Mouse (Mus musculus) liver, embryonic 14.5 days (tissue): ENCODE measurements at regions not wholly inside any gene's neighbourhood (a gene's known extent, or its start where the extent isn't known, plus 50 kb on each side); places are given as distances from the start of the nearest gene placed in this dataset.

Experiments
- ATAC-seq: fragments of 200-750 bp; cut with Nextera tagmentation; 2 replicates; pipeline ENCODE4 v1.8.0; 2017; ENCODE audit warnings: moderate number of reproducible peaks, mild to moderate bottlenecking, moderate library complexity; ENCODE audit not compliant: insufficient read depth
- DNase-seq, 3 experiments: peaks; one replicate each; pipeline ENCODE4 v3.0.0-alpha.2; 2012 to 2013; ENCODE audit warnings: low read depth in 3 of 3, low spot score in 3 of 3
- H3K27ac ChIP-seq: fragments of 300-500 bp; sonication (generic); 2 replicates; pipeline ENCODE4 v1.5.1; 2014; ENCODE audit warnings: moderate library complexity, mild to moderate bottlenecking, control low read depth, inconsistent platforms
- H3K27me3 ChIP-seq: fragments of 300-500 bp; sonication (generic); 2 replicates; pipeline ENCODE4 v1.6.1; 2014; ENCODE audit warnings: mild to moderate bottlenecking, low read length, moderate library complexity; ENCODE audit not compliant: control insufficient read depth, insufficient read depth
- H3K36me3 ChIP-seq: fragments of 300-500 bp; sonication (generic); replicated peaks from 2 replicates; pipeline ENCODE4 v1.6.1; 2014; ENCODE audit warnings: low read depth; ENCODE audit not compliant: control insufficient read depth, insufficient read depth
- H3K4me1 ChIP-seq, 2 experiments: fragments of 200-500 bp in 1 of 2; fragments of 300-500 bp in 1 of 2; sonication (generic) in 1 of 2; replicated peaks; 2 replicates each; pipeline ENCODE4 v1.6.1; 2012 to 2014; ENCODE audit warnings: antibody characterized with exemption in 1 of 2, inconsistent platforms in 1 of 2, low read length in 1 of 2; ENCODE audit not compliant: control insufficient read depth in 2 of 2, insufficient read depth in 2 of 2
- H3K4me2 ChIP-seq: fragments of 300-500 bp; sonication (generic); 2 replicates; pipeline ENCODE4 v1.6.1; 2014; ENCODE audit warnings: low read depth, mild to moderate bottlenecking, control low read depth, moderate library complexity
- H3K4me3 ChIP-seq, 2 experiments: fragments of 200-500 bp in 1 of 2; fragments of 300-500 bp in 1 of 2; sonication (generic) in 1 of 2; 2 replicates each; pipeline ENCODE4 v1.5.1; 2012 to 2014; ENCODE audit warnings: low read depth in 2 of 2, low read length in 2 of 2, mild to moderate bottlenecking in 2 of 2, control low read depth in 1 of 2, inconsistent platforms in 1 of 2, moderate library complexity in 1 of 2; ENCODE audit not compliant: insufficient read depth in 1 of 2
- H3K9ac ChIP-seq: fragments of 300-500 bp; sonication (generic); replicated peaks from 2 replicates; pipeline ENCODE4 v1.6.1; 2014; ENCODE audit warnings: mild to moderate bottlenecking, control low read depth, moderate library complexity
- H3K9me3 ChIP-seq: fragments of 300-500 bp; sonication (generic); 2 replicates; pipeline ENCODE4 v1.6.1; 2016; ENCODE audit warnings: low read length, mixed read lengths; ENCODE audit not compliant: control insufficient read depth
- CTCF ChIP-seq: IDR thresholded peaks from 2 replicates; pipeline ENCODE4 v1.5.1; 2016; ENCODE audit warnings: antibody characterized with exemption, low read depth, control low read depth
- EP300 ChIP-seq: IDR thresholded peaks from 2 replicates; pipeline ENCODE4 v1.6.1; 2016; ENCODE audit warnings: antibody characterized with exemption, low read depth
- WGBS: fragments of 180-500 bp; shearing (Covaris S2); extraction: QIAGEN DNeasy Blood & Tissue Kit; methylation state at CpG from one replicate; pipeline ENCODE4 v1.1.7; 2014; ENCODE audit not compliant: insufficient replicate concordance; 5-methylcytosine and 5-hydroxymethylcytosine counted together

- Histone ChIP-seq H3K9ac (no peak overlapping the region), H3K27me3 (no peaks in the 10 kb centered on the region), H3K36me3 (no peaks in the 10 kb centered on the region), H3K4me1 (no peaks in the 10 kb centered on the region), H3K27ac (no peak overlapping the region), H3K9me3 (no peaks in the 10 kb centered on the region), H3K4me3 (no peak overlapping the region), H3K4me2 (no peak overlapping the region)
- WGBS, result 58% methylated on average over 2 of the region's 2 CpGs
- no peak for TF ChIP-seq CTCF
- TF ChIP-seq EP300, result no peak
- ATAC-seq (no peak), DNase-seq (no peak)
Measured at GRCm38 (mm10) chr13:31728862-31729261, 77.6 kb upstream of the Foxc1 start.

- H3K4me1 ChIP-seq, result no peaks in the 10 kb centered on the region
- no peak overlapping the region for H3K27ac ChIP-seq
- no peak overlapping the region for H3K4me3 ChIP-seq
- ATAC-seq (no peak), DNase-seq (no peak)
- WGBS, result 54% methylated on average over 1 of the region's 1 CpGs
- no peaks in the 10 kb centered on the region for H3K36me3 ChIP-seq
- no peaks in the 10 kb centered on the region for H3K27me3 ChIP-seq
- H3K9ac ChIP-seq, result no peak overlapping the region
- no peak for TF ChIP-seq CTCF
- no peak for TF ChIP-seq EP300
- H3K4me2 ChIP-seq, result no peak overlapping the region
- no peaks in the 10 kb centered on the region for H3K9me3 ChIP-seq
Measured at GRCm38 (mm10) chr13:31746276-31746675, 60.2 kb upstream of the Foxc1 start.
